Mouse (Mus musculus): ENCODE measurements around the gene Spaca6. TPM values are rescaled to one million over a fixed set of nuclear protein-coding genes. Genes with fewer than 3 reads are reported as not detected.
"Not testable (repeated sequence)": the region's sequence is repeated elsewhere in the genome, so short reads cannot be mapped to it uniquely, and the experiment has no call there.

The Spaca6 gene
- polyA plus RNA-seq, 1 experiment from 2014 or later: 8.2 TPM

DNA sequence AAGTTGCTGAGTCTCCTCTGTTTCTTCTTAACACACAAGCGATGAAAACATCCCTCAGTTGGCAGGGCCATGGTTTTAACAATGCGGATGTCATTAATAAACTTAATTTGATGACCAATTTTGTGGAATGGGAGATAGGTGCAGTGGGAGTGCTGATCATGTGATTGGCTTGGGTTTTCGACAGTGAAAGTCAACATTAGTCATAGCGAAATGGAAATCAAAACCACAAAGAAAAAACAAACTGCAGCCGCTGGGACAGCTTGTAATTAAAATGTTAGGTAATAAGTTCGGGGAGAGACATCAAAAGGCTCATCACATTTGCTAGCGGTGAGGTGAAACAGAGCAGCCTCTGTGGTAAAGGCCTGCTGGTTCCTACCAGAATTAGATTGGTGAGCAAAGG is 13.8 kb downstream of the Spaca6 start:
- Histone ChIP-seq H3K4me1 (replicated peaks; ENCODE audit: control insufficient read depth, insufficient read depth) (peaks cover 4% of the 10 kb centered on the region; the same call in 1 of the 2 replicates), H3K9me3 (ENCODE audit: control insufficient read depth, low read length) (no peaks in the 10 kb centered on the region), H3K27me3 (ENCODE audit: control insufficient read depth, insufficient read depth, low read length) (no peaks in the 10 kb centered on the region), H3K4me3 (ENCODE audit: low read depth, low read length) (no peak overlapping the region), H3K36me3 (ENCODE audit: control insufficient read depth, insufficient read depth, low read length) (peaks cover 8% of the 10 kb centered on the region; the same call in 1 of the 2 replicates), H3K9ac (ENCODE audit: low read length) (no peak overlapping the region), H3K27ac (replicated peaks) (no peak overlapping the region), H3K4me2 (replicated peaks; ENCODE audit: low read depth) (no peak overlapping the region)
- DNase-seq (ENCODE audit: low spot score) (no peak), ATAC-seq (ENCODE audit: low FRiP score, low TSS enrichment) (no peak)
- TF ChIP-seq CTCF (IDR thresholded peaks at IDR 0.05; ENCODE audit: low read depth): no peak
- no peak for TF ChIP-seq EP300 (optimal IDR thresholded peaks at IDR 0.05)
- 82% methylated on average over 7 of the region's 7 CpGs for WGBS

- Histone ChIP-seq H3K4me2 (replicated peaks; ENCODE audit: low read depth) (no peak overlapping the region), H3K9ac (ENCODE audit: low read length) (no peak overlapping the region), H3K9me3 (ENCODE audit: control insufficient read depth, low read length) (no peaks in the 10 kb centered on the region), H3K4me3 (ENCODE audit: low read depth, low read length) (no peak overlapping the region), H3K27me3 (ENCODE audit: control insufficient read depth, insufficient read depth, low read length) (no peaks in the 10 kb centered on the region), H3K36me3 (ENCODE audit: control insufficient read depth, insufficient read depth, low read length) (peaks cover 8% of the 10 kb centered on the region; the same call in 1 of the 2 replicates), H3K4me1 (replicated peaks; ENCODE audit: control insufficient read depth, insufficient read depth) (no peaks in the 10 kb centered on the region), H3K27ac (replicated peaks) (no peak overlapping the region)
- TF ChIP-seq CTCF (IDR thresholded peaks at IDR 0.05; ENCODE audit: low read depth) (no peak), EP300 (optimal IDR thresholded peaks at IDR 0.05) (no peak)
- WGBS: 71% methylated on average over 27 of the region's 27 CpGs
- no peak; the same call in 1 of the 2 replicates for ATAC-seq (ENCODE audit: low FRiP score, low TSS enrichment)
- no peak for DNase-seq (ENCODE audit: low spot score)
Observed at GRCm38 (mm10) chr17:17843534-17844261, 16.7 kb downstream of the Spaca6 start.

DNA sequence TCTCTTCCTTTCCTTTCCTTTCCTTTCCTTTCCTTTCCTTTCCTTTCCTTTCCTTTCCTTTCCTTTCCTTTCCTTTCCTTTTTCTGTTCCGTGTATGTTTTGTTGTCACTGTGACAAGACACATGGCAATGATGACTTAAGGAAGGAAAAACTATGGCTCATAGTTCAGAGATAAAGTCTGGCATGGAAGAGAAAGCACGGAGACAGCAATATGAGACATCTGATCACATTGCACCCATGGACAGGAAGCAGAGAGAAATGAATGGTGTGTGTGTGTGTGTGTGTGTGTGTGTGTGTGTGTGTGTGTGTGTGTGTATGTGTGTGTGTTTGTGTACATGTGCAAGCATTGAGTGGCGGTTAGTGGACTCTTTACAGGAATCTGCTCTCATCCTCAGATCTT is 17.6 kb downstream of the Spaca6 start:
- WGBS: 80% methylated on average over 3 of the region's 3 CpGs
- not testable (repeated sequence) for H3K4me3 ChIP-seq (ENCODE audit: low read depth, low read length); ATAC-seq (ENCODE audit: low FRiP score, low TSS enrichment); H3K36me3 ChIP-seq (ENCODE audit: control insufficient read depth, insufficient read depth, low read length); H3K27me3 ChIP-seq (ENCODE audit: control insufficient read depth, insufficient read depth, low read length); DNase-seq (ENCODE audit: low spot score); H3K4me1 ChIP-seq (replicated peaks; ENCODE audit: control insufficient read depth, insufficient read depth); H3K27ac ChIP-seq (replicated peaks); H3K9ac ChIP-seq (ENCODE audit: low read length); H3K4me2 ChIP-seq (replicated peaks; ENCODE audit: low read depth); H3K9me3 ChIP-seq (ENCODE audit: control insufficient read depth, low read length)

GRCm38 (mm10) chr17:17845187-17846027 is 18.4 kb downstream of the Spaca6 start:
- H3K27me3 ChIP-seq (ENCODE audit: control insufficient read depth, insufficient read depth, low read length): no peaks in the 10 kb centered on the region
- no peaks in the 10 kb centered on the region for H3K4me1 ChIP-seq (replicated peaks; ENCODE audit: control insufficient read depth, insufficient read depth)
- TF ChIP-seq EP300 (optimal IDR thresholded peaks at IDR 0.05) (no peak), CTCF (IDR thresholded peaks at IDR 0.05; ENCODE audit: low read depth) (peak; percentile 61)
- peaks cover 5% of the 10 kb centered on the region; the same call in 1 of the 2 replicates for H3K36me3 ChIP-seq (ENCODE audit: control insufficient read depth, insufficient read depth, low read length)
- H3K4me2 ChIP-seq (replicated peaks; ENCODE audit: low read depth): no peak overlapping the region
- 66% methylated on average over 10 of the region's 10 CpGs for WGBS
- H3K27ac ChIP-seq (replicated peaks): no peak overlapping the region
- H3K9ac ChIP-seq (ENCODE audit: low read length): no peak overlapping the region
- ATAC-seq (ENCODE audit: low FRiP score, low TSS enrichment) (peak; percentile 28; the same call in 1 of the 2 replicates), DNase-seq (ENCODE audit: low spot score) (no peak)
- no peaks in the 10 kb centered on the region for H3K9me3 ChIP-seq (ENCODE audit: control insufficient read depth, low read length)
- no peak overlapping the region for H3K4me3 ChIP-seq (ENCODE audit: low read depth, low read length)

- TF ChIP-seq EP300 (optimal IDR thresholded peaks at IDR 0.05): no peak
- TF ChIP-seq CTCF (IDR thresholded peaks at IDR 0.05; ENCODE audit: low read depth): no peak
- Histone ChIP-seq H3K27ac (replicated peaks) (no peak overlapping the region), H3K4me3 (ENCODE audit: low read depth, low read length) (no peak overlapping the region), H3K9me3 (ENCODE audit: control insufficient read depth, low read length) (no peaks in the 10 kb centered on the region), H3K36me3 (ENCODE audit: control insufficient read depth, insufficient read depth, low read length) (no peaks in the 10 kb centered on the region), H3K4me1 (replicated peaks; ENCODE audit: control insufficient read depth, insufficient read depth) (no peaks in the 10 kb centered on the region), H3K9ac (ENCODE audit: low read length) (no peak overlapping the region), H3K27me3 (ENCODE audit: control insufficient read depth, insufficient read depth, low read length) (no peaks in the 10 kb centered on the region), H3K4me2 (replicated peaks; ENCODE audit: low read depth) (no peak overlapping the region)
- DNase-seq (ENCODE audit: low spot score) (no peak), ATAC-seq (ENCODE audit: low FRiP score, low TSS enrichment) (no peak)
- 67% methylated on average over 2 of the region's 2 CpGs for WGBS
Observed at GRCm38 (mm10) chr17:17848988-17849387, 22.0 kb downstream of the Spaca6 start.
